Mouse (Mus musculus) MEL (cell line): ENCODE results near the gene 4930455H04Rik.

ENCODE experiments used
- CTCF ChIP-seq, 3 experiments: IDR thresholded peaks in 2 of 3; conservative IDR thresholded peaks in 1 of 3; 2 replicates each; pipeline ENCODE4 v1.5.1; 2011 to 2012; ENCODE audit warnings: low read length in 3 of 3, low read depth in 2 of 3, mild to moderate bottlenecking in 2 of 3, improper control_type of control experiment in 1 of 3, inconsistent platforms in 1 of 3, mixed read lengths in 1 of 3, moderate library complexity in 1 of 3; ENCODE audit not compliant: control insufficient read depth in 1 of 3, insufficient read depth in 1 of 3, poor library complexity in 1 of 3, severe bottlenecking in 1 of 3
- E2F4 ChIP-seq: IDR thresholded peaks from 2 replicates; pipeline ENCODE4 v1.6.1; 2011; ENCODE audit warnings: low read depth, low read length, improper control_type of control experiment, borderline replicate concordance
- EP300 ChIP-seq, 2 experiments: IDR thresholded peaks; 2 replicates each; pipeline ENCODE4 v1.6.1; 2011; ENCODE audit warnings: improper control_type of control experiment in 2 of 2, low read length in 2 of 2, low read depth in 1 of 2, mild to moderate bottlenecking in 1 of 2
- HCFC1 ChIP-seq: IDR thresholded peaks from 2 replicates; pipeline ENCODE4 v1.6.1; 2012; ENCODE audit warnings: low read depth, mild to moderate bottlenecking, inconsistent platforms, low read length, improper control_type of control experiment, moderate library complexity
- POLR2A ChIP-seq, 2 experiments: IDR thresholded peaks; 2 replicates each; pipeline ENCODE4 v1.6.1; 2011 to 2012; ENCODE audit warnings: low read length in 2 of 2, mild to moderate bottlenecking in 2 of 2, control low read depth in 1 of 2, improper control_type of control experiment in 1 of 2, low read depth in 1 of 2, moderate library complexity in 1 of 2; ENCODE audit not compliant: control insufficient read depth in 1 of 2, insufficient read depth in 1 of 2, poor library complexity in 1 of 2
- RAD21 ChIP-seq: IDR thresholded peaks from 2 replicates; pipeline ENCODE4 v1.6.1; 2011; ENCODE audit warnings: mild to moderate bottlenecking, low read depth, low read length, improper control_type of control experiment
- USF2 ChIP-seq, 2 experiments: IDR thresholded peaks; 2 replicates each; pipeline ENCODE4 v1.6.1; 2011 to 2012; ENCODE audit warnings: improper control_type of control experiment in 2 of 2, low read length in 2 of 2, borderline replicate concordance in 1 of 2, inconsistent platforms in 1 of 2, low read depth in 1 of 2, mild to moderate bottlenecking in 1 of 2; ENCODE audit not compliant: insufficient read depth in 1 of 2

DNA sequence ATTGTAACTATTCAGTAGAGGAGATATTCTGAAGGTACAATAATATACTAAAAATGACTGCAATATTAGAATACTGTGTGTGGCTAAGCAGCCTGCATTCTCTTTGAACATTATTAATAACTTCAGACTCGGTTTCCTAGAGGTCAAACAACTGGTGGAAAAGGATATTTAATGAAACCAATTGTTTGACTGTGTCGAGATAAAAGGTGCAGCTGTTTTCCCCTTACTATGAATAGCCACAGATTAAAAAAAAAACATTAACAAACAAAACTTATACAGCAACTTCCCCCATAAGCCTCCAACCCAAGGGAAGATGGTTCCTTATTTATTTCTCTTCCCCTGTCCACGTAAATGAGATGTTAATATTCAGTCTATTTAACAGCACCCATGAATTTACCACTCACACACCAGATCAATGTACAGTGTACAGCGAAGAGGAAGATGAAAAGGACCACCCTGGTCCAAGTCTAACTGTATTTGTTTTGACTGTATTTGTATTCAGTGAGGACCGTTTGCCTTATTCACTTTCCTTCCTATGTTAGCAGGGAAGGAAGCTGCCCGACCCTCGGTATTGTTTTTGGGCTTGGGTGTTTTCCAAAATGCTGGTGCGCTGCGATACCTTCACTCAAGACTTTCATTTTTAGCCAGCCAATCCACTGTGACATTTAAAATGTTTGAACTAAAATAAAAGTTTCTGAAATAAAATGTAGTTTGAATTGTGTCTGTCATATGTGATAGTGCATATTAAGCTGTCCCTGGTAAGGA, 13.9 kb downstream of the 4930455H04Rik start:
- TF ChIP-seq EP300 (IDR thresholded peaks at IDR 0.05; ENCODE audit: low read depth in 1 of 2, low read length in 2 of 2) (no peak), CTCF (IDR thresholded peaks at IDR 0.05 in 2 of 3, conservative IDR thresholded peaks at IDR 0.05 in 1 of 3; ENCODE audit: control insufficient read depth in 1 of 3, insufficient read depth in 1 of 3, low read depth in 2 of 3, low read length in 3 of 3, poor library complexity in 1 of 3, severe bottlenecking in 1 of 3) (no peak), POLR2A (IDR thresholded peaks at IDR 0.05; ENCODE audit: control insufficient read depth in 1 of 2, insufficient read depth in 1 of 2, low read depth in 1 of 2, low read length in 2 of 2, poor library complexity in 1 of 2) (no peak), HCFC1 (no peak), E2F4 (no peak), USF2 (IDR thresholded peaks at IDR 0.05; ENCODE audit: borderline replicate concordance in 1 of 2, insufficient read depth in 1 of 2, low read depth in 1 of 2, low read length in 2 of 2) (no peak), RAD21 (no peak)
